Mouse (Mus musculus) embryo, embryonic 9.5 days (tissue): ENCODE measurements around the gene Lipa.

Experiments
- DNase-seq: peaks from one replicate; pipeline ENCODE4 v3.0.0-alpha.2; 2017; ENCODE audit errors: extremely low spot score

The Lipa gene

DNA sequence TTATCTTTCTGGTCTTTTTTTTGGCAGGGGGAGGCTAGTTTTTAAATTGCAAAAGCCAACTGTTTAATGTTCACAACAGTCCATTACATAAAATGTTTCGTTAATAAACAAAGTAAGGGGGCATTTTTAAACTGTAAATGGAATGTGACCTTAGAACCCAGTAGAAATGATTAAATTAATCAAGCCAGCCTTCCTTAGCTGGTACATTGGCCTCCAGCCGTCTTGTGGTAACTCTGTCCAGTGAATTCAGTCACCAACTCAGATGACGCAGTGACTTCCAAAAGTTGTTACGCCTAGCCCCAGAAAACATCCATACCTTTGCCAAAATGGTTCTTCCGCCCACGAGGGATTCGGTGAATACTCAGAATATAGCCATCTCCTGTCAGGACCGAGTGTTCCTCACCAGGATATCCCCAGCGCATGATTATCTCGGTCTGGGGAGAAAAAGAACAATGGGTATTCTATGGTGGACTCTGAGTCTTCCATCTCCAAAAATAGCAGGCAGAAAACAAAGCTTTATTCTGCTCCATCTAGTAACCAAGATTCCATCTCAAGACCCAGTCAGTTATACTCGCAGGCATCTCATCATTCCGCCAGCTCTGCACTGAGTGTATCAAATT lies 4.1 kb downstream of the Lipa start:
- DNase-seq, result no peak

DNA sequence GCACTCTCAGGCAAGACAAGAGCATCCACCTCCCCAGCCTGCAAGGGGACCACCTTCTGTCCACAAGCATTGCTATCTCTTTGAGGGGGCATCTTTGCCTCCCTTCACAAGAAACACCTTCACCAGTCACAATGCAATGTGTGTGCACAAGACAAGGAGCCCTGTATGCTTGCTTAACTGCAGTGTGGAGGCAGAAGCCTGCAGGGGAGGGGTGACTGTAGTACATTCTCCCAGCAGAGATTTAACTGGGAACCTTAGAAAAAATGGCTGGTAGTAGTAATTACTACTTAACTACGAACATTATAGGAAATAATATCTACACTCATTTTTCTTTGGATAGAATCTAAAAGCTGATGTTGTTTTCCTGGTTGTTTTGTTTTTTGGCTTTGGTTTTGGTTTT lies 5.3 kb downstream of the Lipa start:
- no peak for DNase-seq

DNA sequence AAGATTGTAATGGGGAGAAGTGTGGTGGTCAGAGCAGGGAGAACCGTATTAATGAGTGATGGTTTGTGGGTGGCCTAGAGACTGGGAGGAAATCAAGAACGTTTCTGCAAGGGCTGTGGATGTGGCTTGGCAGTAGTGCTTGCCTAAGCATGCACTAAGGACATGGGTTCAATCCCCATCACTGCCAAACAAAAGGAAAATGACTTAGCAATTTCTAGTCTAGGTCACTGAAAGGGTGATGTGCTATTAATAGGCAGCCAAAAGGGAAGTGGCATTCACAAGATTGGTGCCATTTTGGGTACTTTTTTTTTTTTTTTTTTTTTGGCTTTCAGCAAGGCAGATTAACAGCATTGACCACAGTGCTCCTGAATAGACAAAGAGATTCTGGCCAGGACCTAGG lies 5.9 kb downstream of the Lipa start:
- no peak for DNase-seq

DNA sequence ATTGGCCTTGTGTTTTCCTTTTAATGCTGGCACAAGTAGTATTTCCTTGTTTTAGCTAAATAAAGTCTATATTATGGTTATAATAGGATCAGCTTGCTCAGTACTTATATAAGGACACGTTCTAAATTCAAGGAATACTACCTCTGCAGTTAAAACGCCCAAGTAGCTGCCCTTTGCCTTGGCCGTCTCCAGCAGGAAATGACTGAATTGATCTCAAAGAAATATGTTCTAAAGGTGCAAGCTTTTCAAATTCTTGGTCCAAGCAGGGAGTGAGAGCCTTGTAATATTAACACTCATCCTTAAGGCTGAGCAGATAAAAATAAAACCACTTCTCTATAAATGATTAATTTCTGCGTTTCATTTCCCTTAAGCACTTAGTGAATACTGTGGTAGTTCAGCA lies 7.2 kb downstream of the Lipa start:
- DNase-seq, result no peak

DNA sequence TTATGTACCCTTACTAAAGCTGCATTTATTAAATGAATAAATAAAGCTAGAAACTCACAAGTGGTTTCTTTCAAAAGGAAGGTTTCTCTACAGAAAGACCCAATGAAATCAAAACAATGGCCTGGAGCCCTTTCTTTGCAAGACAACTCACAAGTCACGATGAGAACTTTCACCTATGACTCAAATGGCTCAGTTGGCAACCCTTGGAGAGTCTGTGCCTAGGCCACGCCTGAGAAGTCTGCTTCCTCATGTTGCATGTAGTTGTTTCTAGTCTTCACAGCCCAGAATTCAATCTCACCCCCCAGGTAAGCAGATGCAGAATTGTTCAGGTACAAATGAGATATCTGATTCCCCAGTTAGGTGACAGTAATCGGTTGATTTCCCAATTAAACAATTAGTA lies 7.6 kb downstream of the Lipa start:
- DNase-seq, result no peak

DNA sequence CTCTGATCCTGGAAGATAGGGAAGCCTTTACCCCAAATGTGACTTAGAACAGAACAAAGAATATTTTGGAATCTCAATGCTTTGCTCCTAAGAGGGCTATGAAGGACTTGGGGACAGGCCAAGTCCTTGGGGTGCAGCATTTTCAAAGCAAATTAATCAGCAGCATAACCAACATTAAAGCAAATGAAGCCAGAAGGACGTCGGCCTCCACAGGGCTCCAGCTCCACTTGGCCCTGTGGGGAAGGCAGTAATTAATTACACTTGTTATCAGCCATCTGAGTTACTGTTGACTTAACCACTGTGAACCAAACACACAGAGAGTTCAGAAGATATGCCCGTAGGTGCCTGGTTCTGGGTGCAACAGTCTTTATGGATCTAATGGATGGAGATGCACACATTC lies 8.5 kb downstream of the Lipa start:
- DNase-seq, result no peak

DNA sequence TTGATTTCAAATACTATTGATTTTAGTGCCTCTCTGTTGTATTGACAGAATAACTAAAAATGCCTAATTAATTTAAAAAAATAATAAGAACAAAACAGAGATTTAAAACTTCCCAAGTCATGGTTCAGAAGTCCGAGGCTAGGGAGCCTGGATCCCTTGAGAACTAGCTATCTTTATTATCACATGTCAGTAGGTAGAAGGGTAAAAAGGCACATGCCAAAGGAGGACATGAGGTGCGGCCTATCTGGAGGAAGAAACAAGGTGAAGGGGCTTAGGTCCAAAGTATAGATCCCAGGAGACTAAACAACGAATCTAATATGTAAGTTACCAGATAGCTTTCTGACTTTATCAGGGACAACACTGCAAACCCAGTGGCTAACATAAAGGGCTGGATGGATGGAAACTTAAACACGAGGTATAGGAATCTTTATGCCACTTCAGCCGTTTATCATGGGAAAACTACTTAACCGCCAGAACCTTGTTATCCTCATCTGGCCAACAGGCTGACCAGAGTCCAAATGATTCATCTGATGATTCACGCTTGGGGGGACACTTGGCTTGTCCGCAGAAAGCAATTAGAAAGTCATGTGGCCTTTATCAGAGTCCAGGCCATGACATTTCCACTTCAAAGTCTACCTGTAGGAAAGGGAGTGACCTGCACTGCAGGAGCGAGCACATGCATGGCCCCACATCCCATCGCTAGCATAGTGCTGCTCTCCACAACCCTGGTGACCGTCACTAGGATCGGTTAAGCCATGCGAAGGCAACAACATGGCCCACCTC lies 9.3 kb downstream of the Lipa start:
- no peak for DNase-seq

DNA sequence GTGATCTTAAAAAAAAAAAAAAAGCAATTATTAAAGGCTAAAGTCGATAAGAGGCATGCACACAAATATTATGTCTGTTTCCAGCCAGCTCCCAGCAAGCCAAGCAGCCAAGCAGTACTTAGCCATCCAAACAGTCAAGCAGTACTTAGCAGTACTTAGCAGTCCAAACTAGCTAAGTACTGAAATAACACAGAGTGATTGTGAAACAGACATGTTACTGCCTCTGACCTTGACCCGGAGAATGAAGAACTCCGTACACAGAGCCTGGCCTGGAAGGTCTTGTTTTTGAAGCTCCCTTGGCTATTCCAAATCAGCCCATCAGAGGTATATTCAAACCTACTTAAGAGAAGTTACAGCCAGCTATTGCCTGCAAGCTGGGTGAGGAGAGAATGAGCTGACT lies 10.1 kb downstream of the Lipa start:
- no peak for DNase-seq

DNA sequence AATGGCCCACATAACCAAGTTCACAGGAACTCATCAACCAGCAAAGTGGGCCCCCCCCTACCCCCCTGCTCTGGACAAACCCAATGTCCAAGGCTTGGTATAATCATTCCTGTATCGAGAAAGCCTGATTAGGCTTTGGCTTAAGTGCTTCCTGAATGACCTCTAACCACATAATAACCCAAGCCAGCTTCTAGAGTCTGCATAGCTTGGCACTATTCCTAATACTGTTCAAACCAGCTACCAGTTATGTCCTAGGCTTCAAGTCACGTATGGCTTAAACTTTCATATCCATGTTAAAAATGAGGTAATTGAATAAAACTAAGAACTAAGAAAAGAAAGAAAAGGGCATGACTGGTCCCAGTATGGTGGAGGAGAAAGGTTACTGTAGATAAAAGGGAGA lies 10.9 kb downstream of the Lipa start:
- no peak for DNase-seq

DNA sequence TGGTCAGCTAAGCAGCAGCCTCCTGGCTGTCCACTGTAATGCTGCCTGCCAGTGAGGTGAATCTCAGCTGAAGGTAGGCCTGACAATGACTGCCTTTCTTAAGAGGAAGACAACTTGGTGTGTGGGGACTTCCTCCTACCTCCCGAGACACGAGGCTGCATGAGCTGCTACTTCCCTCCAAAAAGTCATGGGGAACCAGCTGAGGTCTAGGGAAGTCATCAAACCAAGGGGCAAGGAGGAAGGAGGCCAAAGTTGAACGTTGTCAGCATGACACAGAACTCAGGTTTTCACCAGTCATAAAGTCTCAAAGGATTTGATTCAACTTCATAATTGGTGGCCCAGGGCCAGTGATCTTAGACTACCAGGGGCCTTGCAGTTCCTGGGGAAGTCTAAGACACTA lies 11.6 kb downstream of the Lipa start:
- no peak for DNase-seq

DNA sequence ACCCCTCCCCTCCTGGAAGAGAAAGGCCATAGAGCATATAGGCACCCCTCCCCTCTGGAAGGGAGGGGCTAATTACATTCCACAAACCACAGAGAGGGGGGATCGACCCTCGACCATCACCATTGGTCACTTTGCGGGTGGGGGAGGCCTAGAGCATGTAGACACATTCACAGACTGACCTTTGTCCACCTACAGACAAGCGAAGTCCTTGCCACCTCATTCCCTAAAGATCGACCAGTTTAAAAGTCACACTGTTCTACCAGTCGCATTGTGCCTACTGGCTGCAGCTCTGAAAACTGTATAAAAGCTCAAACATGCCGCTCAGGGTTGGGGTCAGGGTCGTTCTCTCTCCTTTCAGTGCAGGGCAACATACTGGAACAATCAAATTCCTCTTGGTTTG lies 15.7 kb downstream of the Lipa start:
- peak; percentile 7 for DNase-seq

DNA sequence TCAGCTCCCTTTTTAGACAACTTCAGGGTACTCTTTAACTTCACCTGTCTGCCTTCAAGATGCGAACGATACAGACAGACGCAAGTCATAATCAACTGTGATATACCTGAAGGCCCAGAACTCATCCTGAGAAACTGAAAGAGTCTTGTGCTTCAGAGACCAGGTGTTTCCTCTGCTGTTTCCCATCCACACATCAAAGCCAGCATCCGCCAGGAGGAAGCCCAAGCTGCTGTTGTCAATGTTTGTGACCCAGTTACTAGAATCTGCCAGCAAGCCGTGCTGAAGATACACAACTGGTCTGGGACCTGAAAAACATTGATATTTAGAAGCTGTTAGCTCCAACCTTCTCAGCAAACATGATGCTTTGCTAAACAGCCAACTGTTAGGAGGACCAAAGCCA lies 16.6 kb downstream of the Lipa start:
- DNase-seq, result no peak

DNA sequence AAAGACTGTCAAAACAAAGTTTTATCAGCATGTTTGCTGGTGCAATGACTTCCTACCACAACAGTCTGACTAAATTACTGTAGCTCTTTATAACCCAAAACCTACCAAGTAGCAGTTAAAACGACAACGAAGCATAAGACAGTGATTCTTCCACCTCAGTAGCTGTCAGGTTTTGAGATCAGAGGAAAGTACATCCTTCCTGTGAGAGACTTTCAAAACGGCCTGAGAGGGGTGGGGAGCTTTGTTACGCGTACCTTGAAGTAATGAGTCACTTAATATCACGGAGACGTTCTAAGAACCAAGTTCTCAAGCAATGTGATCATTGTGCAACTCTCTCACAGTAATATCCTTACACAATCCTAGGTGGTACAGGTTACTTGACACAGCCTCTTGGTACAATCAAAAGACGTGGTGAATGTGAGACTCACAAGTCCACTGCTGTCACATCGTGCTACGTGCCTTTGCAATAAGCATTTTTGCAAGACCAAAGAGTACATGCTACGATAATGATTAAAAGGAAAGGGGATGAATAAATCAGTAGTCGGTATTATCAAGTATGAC lies 22.0 kb downstream of the Lipa start:
- DNase-seq, result no peak

DNA sequence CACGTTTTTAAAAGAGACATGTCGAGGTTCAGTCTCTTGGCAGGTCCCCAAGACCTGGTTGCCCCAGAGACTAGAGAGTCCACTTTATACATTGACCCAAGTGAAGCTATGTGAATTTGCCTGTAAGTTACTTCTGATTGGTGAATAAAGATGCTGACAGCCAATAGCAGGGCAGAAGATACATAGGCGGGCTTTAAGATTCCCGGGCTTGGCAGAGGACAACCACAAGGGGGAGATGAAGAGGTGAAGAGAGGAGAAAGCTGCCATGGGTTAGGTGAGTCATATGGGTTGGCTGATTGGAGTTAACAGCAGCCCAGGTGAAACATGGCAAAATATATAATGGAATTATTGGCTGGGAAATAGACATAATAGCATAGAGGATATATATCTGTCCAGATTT lies 26.5 kb downstream of the Lipa start:
- peak; percentile 64 for DNase-seq

DNA sequence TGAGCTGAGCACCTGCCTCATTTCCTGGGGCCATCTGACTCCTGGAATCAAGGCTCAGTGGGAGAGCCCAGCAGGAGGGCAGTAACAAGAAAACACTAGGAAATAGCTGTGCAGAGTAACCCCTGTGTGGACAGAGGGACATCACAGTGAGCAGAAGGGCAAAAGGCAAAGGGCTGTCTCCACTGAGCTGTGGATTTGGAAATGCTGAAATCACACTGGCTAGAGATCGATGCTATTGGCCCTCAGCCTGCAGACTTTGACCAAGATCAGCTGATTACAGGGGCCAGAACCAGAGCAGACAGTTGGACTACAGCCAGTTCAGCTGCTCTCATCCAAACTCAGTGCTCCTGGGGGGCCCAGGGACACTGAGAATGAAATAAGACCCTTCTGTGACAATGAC lies 30.9 kb downstream of the Lipa start:
- no peak for DNase-seq

DNA sequence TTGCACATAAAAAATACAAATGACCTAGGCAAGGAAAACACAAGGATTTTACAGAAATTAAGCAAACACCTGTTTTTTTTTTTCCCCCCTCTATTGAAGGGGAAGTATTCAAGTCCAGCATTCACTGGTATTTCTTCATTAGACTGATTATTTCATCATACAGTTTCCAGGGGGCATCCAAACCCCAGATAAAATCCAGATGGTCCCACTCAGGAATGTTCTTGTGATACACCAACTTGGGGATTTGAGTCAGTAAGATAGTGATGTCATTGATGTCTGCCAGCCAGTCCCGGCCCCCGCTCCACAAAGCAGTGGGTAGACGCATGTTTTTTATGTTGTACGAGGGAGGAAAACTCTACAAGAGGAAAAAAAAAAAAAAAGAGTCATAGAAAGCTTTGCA lies 33.4 kb downstream of the Lipa start:
- no peak for DNase-seq

DNA sequence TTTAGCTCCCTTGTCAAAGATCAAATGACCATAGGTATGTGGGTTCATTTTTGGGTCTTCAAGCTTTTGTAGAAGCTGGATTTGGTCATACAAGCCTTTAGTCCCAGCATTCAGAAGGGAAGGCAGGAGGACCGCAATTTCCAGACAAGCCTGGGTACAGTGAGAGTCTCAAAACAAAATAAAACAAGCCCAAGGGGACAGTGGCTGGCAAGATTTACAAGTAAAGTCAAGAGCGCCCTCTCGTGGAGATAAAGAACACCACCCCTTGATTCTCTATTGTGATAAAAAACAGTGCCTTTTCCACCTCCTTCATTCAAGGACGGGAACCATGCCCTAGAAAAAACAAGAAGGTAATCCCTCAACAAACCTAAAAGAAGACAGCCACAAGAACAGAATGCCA lies 43.7 kb downstream of the Lipa start:
- peak; percentile 49 for DNase-seq

DNA sequence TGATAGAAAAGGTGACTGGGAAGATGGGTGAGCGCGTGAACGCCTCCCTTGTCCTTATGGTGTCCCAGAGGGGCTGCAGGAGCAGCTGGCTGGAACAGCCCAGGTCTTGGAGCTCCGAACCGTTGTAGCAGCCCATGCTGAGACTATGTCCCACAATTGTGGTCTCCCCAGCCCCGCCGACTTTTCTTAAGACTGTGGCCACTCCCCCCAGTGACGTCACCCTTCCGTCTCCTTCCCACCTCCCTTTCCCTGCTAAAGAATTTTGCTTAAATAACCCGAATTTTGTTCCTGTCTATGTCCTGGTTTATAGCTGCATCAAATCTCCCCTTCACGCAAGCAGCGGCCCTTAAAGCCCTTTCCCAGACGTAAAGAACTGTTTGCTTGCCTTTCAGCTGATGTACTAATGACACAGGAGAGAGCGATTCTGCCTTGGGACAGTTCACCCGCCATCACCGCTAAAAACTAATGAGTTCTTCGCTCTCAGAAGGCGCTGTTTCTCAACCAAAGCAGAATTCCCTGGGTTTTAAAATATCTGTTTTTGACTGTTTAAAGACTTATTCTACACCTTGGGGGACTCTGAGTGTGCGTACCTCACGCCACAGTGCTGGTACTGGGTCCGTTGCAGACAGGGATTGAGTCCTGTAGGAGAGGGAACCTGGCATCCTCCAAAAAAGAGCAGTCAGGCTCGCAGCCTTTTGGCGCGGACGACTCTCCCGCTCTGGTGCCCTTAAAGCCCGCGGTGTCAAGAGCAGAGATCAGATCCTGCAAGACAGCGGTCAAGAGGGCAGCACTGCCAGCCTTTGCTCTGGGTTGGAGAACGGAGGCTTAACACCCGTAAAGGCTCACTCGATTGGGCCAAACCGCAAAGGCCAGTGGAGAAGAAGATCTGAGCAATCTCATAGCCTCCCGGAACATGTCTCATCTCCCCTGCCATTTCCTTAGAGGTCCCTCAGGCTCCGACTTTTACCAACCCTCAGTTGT lies 52.0 kb downstream of the Lipa start, which contains the start of gene Ch25h:
Gene Ch25h, minus strand, starts transcription at position 174 of the 981 bp plus-strand sequence.
- DNase-seq, result peak; percentile 63

DNA sequence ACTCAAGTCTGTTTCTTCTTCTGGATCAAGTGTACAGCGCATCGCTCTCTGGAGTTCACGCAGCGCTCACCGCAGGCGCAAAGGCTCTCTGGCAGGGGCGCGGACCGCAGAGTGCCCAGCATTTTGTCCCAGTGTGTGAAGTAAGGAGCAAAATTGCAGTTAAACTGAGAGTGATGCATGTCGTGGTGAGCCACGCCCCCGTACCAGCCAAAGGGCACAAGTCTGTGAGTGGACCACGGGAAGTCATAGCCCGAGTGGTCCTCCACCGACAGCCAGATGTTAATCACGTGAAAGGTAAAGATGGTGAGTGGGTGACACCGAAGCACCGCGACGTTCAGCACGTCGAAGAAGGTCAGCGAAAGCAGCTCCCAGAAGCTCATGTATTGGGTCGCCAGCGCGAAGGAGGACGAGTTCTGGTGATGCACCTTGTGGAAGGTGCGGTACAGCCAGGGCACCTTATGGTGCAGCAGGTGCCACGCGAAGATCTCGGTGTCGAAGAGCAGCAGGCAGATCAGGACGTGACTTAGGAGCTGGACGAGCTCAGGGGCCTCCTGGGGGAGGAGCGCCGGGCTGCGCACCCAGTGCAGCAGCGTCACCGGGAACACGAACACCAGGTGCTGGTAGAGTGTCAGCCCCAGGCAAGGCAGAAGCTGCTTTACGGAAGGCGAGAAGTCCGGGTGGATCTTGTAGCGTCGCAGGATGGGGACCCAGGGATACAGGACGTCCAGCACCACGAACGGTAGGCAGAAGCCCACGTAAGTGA lies 52.9 kb downstream of the Lipa start:
- peak; percentile 30 for DNase-seq

DNA sequence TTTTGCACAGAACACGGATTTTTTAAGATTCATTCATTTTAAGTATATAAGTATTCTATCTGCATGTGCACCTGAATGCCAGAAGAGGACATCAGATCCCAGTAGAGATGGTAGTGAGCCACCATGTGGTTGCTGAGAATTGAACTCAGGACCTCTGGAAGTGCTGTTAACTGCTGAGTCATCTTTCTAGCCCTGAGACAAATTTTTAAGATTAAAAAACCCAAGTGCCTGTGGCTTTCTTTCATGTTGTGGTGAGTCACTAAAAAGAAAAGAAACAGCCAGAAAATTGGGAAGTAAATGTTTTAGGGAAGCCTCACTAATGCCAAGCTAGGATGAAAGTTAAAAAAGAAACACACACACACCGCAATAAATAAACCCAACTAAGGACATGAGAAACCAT lies 55.6 kb downstream of the Lipa start:
- no peak for DNase-seq

DNA sequence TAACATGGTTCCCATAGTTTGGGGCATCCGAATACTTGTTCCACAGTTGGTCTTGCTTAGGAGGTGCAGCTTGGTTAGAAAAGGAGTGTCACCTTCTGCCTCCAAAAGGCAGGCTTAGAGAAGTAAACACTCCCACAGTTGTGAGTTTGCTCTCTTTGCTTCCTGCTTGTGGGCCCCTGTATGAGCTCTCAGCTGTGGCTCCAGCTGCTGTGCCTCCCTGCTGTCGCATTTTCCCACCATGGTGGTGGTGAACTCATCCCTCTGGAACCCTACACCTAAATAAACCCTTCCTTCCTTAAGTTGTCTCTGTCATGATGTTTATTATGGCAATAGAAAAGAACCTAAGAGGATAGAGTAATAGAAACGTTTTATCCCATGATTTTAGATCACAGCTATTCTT lies 58.5 kb downstream of the Lipa start:
- DNase-seq, result no peak
